Mouse (Mus musculus) heart, adult 9 months (tissue): ENCODE measurements around the gene Olfr126.

ENCODE experiments used
- DNase-seq, 2 experiments: peaks; one replicate each; pipeline ENCODE4 v3.0.0; 2022; ENCODE audit warnings: low spot score in 2 of 2

Olfr126 gene

GRCm38 (mm10) chr17:37847183-37847582 is at the start of gene Olfr126:
Gene Olfr126 (plus strand): TSS chr17:37847483.
- DNase-seq: no peak

GRCm38 (mm10) chr17:37799588-37799987 is 47.7 kb upstream of the Olfr126 start, which contains the start of gene Olfr124:
Gene Olfr124 (plus strand): TSS chr17:37799888.
- DNase-seq: no peak

GRCm38 (mm10) chr17:37832649-37833048 is 14.6 kb upstream of the Olfr126 start, which contains the start of gene Olfr125:
Gene Olfr125 (plus strand): TSS chr17:37832949.
- DNase-seq: no peak

GRCm38 (mm10) chr17:37863901-37864300 is 16.6 kb downstream of the Olfr126 start:
- DNase-seq: no peak

- no peak for DNase-seq
These were observed 22.5 kb downstream of the Olfr126 start for GRCm38 (mm10) chr17:37869676-37870205.

- DNase-seq: no peak
These were observed 26.5 kb downstream of the Olfr126 start for GRCm38 (mm10) chr17:37873830-37874229.

GRCm38 (mm10) chr17:37900137-37900536 is 52.9 kb downstream of the Olfr126 start, which contains the start of gene Olfr127:
Gene Olfr127 (plus strand): TSS chr17:37900437.
- DNase-seq: no peak
